Mouse (Mus musculus) adrenal gland, postnatal 14 days (tissue): Measurements from ENCODE around the gene Akap2. TPM values are rescaled to one million over a fixed set of nuclear protein-coding genes. Genes with fewer than 3 reads are reported as not detected.
"Not testable (repeated sequence)": the region's sequence is repeated elsewhere in the genome, so short reads cannot be mapped to it uniquely, and the experiment has no call there.

Experiments used
- DNase-seq: peaks from one replicate; pipeline ENCODE4 v3.0.0; 2021; ENCODE audit warnings: mixed read lengths
- total RNA-seq: library from RNA; stranded (reverse); gene quantifications from 2 replicates; pipeline ENCODE4 v1.2.3, GENCODE M21; 2021

The Akap2 gene
- total RNA-seq, 1 experiment from 2014 or later, result 137 TPM

GRCm38 (mm10) chr4:57866990-57867389, 149.5 kb downstream of the Akap2 start:
- DNase-seq, result no peak

- DNase-seq, result no peak
Measured at GRCm38 (mm10) chr4:57867454-57867853, 150.0 kb downstream of the Akap2 start.

GRCm38 (mm10) chr4:57879137-57879536, 161.7 kb downstream of the Akap2 start:
- no peak for DNase-seq

GRCm38 (mm10) chr4:57879804-57880357, 162.4 kb downstream of the Akap2 start:
- DNase-seq, result peak; percentile 87

GRCm38 (mm10) chr4:57883520-57884421, 166.3 kb downstream of the Akap2 start:
- DNase-seq, result peak; percentile 65

GRCm38 (mm10) chr4:57884511-57884910, 167.1 kb downstream of the Akap2 start:
- DNase-seq, result no peak

- DNase-seq, result no peak
Measured at GRCm38 (mm10) chr4:57885186-57885585, 167.7 kb downstream of the Akap2 start.

- DNase-seq, result peak; percentile 88
Measured at GRCm38 (mm10) chr4:57886066-57886887, 168.8 kb downstream of the Akap2 start.

GRCm38 (mm10) chr4:57886888-57887230, 169.4 kb downstream of the Akap2 start:
- DNase-seq, result no peak

GRCm38 (mm10) chr4:57888246-57888645, 170.8 kb downstream of the Akap2 start:
- DNase-seq, result no peak

- not testable (repeated sequence) for DNase-seq
Measured at GRCm38 (mm10) chr4:57888978-57889377, 171.5 kb downstream of the Akap2 start.

- DNase-seq, result no peak
Measured at GRCm38 (mm10) chr4:57889773-57890172, 172.3 kb downstream of the Akap2 start.

- DNase-seq, result no peak
Measured at GRCm38 (mm10) chr4:57892001-57892586, 174.6 kb downstream of the Akap2 start.

GRCm38 (mm10) chr4:57895140-57895539, 177.7 kb downstream of the Akap2 start:
- no peak for DNase-seq

- no peak for DNase-seq
Measured at GRCm38 (mm10) chr4:57895902-57896301, 178.4 kb downstream of the Akap2 start.

- DNase-seq, result no peak
Measured at GRCm38 (mm10) chr4:57896631-57897030, 179.2 kb downstream of the Akap2 start.

- peak; percentile 70 for DNase-seq
Measured at GRCm38 (mm10) chr4:57901210-57901609, 183.8 kb downstream of the Akap2 start.

- no peak for DNase-seq
Measured at GRCm38 (mm10) chr4:57902619-57903018, 185.2 kb downstream of the Akap2 start.

- peak; percentile 82 for DNase-seq
Measured at GRCm38 (mm10) chr4:57904211-57904610, 186.8 kb downstream of the Akap2 start.

- DNase-seq, result no peak
Measured at GRCm38 (mm10) chr4:57904638-57905037, 187.2 kb downstream of the Akap2 start.

- no peak for DNase-seq
Measured at GRCm38 (mm10) chr4:57906708-57907107, 189.3 kb downstream of the Akap2 start.

GRCm38 (mm10) chr4:57908860-57909259, 191.4 kb downstream of the Akap2 start:
- no peak for DNase-seq
